Mouse (Mus musculus): Measurements from ENCODE around the gene Rad51ap1. TPM values are rescaled to one million over a fixed set of nuclear protein-coding genes. Genes with fewer than 3 reads are reported as not detected.

Rad51ap1 gene
- total RNA-seq (2021): 1 to 10 TPM; 3.0 to 3.6 TPM
- long read RNA-seq, experiment 1, partial matches to known transcripts: 0 of 2 reads
- long read RNA-seq, experiment 1, other reads (novel, unspliced or antisense): 1 of 2 reads
- long read RNA-seq, experiment 2, partial matches to known transcripts: 1 of 5 reads
- long read RNA-seq, experiment 2, other reads (novel, unspliced or antisense): 2 of 5 reads

GRCm38 (mm10) chr6:126939487-126940171 is at the start of gene Rad51ap1, which contains the start of gene D6Wsu163e:
TSS of gene Rad51ap1 (minus strand) at chr6:126939587.
TSS of gene D6Wsu163e (plus strand) at chr6:126939962.
- peak; percentile 96 for DNase-seq
- intact Hi-C loops (cut with DNase I; ENCODE audit: low total_unique reads): no loop called here

DNA sequence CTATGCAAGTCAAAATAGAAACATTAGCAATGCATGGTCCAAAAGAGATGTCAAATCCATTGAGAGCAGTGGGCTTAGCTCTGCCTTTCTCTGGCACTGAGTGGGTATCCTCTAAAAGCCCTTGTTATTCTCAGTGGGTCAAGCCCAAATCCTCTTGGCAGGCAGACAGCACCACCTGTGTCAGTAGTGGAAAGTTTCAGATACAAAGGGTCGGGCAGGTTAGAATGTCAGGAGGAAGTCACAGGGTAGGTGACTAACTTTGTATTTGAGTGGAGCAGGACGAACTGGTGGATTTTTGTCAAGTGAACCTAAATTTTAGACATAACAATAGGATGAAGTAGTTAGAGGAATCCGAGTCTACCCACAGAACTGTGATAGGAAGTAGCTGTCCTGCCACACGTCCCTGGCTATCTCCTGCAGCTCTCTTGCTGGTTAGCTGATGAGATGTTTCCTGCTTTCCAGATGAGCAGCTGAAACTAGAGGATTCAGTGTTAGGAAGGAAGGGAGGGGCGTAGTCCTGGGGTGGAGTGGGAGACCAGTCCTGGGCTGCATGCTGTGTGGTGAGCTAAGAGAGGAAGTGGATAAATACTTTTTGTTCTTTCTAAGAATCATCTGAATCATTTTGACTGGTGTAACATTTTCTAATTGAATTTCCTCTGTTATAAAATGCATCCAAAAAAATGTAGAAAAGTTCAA is 42.3 kb upstream of the Rad51ap1 start:
- no peak for DNase-seq
- intact Hi-C loops (cut with DNase I; ENCODE audit: low total_unique reads): no loop called here

- intact Hi-C loops (cut with DNase I; ENCODE audit: low total_unique reads): no loop called here
- DNase-seq: no peak
Observed at GRCm38 (mm10) chr6:126966241-126967026, 27.0 kb upstream of the Rad51ap1 start.

DNA sequence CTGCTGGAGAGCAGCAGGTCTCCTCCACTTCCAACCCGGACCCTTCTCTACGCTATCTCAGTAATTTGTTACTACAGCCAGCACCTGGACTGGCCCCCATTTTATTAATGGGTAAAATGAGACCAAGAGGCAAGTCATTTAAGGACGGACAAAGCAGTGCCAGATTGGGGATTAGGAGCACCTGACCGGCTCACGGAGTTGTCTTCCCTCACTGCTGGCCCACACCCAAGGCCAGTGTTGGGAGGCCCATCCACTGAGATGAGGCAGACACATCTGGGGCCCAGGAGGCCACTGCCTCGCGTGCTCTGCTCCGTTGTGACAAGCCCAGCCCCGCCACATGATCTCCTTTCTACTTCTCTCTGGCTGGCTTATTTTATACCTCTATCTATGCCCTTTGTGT is 24.0 kb upstream of the Rad51ap1 start:
- peak; percentile 55 for DNase-seq
- intact Hi-C loops (cut with DNase I; ENCODE audit: low total_unique reads): no loop called here

DNA sequence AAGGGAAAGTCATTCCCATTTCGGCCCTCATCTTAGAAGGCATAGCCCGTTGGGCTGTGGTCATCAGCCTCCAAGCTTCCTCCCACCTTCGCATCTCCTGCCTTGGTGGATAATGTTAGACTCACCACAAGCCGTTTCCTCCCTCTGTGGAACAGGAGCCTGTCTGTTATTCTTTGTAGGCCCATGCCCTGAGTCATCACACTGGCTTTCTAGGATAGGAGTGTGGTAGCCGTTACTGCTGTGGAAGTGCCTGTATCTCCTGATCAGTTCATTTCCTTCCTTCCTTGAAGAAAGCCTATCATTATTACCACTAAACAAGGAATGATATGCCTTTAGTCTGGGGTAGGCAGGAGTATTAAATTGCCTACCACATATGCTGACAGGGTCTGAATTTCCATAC is 23.3 kb upstream of the Rad51ap1 start:
- no peak for DNase-seq
- intact Hi-C loops (cut with DNase I; ENCODE audit: low total_unique reads): no loop called here

GRCm38 (mm10) chr6:126961371-126962018 is 22.1 kb upstream of the Rad51ap1 start:
- intact Hi-C loops (cut with DNase I; ENCODE audit: low total_unique reads): no loop called here
- no peak for DNase-seq

DNA sequence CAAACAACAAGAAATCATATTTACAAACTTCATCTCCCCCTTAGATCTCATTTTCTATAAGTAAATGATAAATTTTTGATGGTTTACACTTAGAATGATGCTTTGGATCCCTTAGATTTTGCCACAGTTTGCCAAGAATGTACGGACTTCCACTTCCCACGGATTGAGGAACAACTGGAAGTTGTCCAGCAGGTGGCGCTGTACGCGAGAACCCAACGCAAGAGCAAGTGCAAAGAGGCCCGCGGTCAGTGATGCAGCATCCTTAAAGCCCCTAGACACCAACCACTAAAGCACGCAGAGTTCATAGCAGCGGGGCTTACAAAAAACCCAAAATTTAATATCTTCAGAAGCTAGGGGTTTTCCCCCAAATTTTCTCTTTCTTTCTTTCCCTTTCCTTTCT is 16.3 kb upstream of the Rad51ap1 start:
- peak; percentile 78 for DNase-seq
- intact Hi-C loops (cut with DNase I; ENCODE audit: low total_unique reads): loop anchor here (5.0 kb wide), 1 partner anchor 127 kb away; no protein-coding TSS in a partner anchor

DNA sequence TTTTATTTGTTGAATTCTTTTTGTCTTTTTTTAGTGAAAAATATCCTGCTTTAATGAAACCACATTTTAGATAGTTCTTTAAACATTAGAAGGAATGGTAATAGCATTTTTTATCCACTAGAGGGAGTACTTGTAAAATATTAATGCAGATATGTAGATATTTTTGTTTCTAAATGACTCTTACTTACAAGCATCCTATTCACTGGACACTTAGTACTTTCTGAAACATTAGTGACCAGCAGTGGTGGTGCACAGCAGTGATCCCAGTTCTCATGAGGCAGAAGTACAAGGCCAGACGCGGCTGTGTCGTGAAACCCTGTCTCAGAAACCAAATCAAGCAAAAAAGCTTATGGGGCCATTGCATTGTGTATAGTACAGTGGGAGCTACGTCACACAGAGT is 8.9 kb upstream of the Rad51ap1 start:
- no peak for DNase-seq
- intact Hi-C loops (cut with DNase I; ENCODE audit: low total_unique reads): no loop called here

DNA sequence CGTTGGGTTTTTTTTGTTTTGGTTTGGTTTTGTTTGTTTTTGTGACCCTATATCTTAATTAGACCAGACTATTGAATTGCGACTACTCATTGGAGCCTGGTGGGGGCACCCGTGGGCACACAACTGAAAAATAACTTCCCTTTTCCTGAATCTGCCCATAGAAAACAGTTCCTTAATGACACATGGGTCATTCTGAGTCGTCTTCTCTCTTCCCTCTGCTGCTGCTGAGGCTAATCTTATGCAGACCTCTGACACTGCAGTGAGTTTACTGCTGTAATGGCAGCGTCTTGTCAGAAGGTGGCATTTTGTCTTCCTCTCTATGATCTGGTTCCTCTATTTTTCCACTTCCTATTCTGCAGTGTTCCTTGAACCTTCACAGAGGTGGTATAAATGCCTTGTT is 1.1 kb upstream of the Rad51ap1 start:
- intact Hi-C loops (cut with DNase I; ENCODE audit: low total_unique reads): no loop called here
- no peak for DNase-seq

DNA sequence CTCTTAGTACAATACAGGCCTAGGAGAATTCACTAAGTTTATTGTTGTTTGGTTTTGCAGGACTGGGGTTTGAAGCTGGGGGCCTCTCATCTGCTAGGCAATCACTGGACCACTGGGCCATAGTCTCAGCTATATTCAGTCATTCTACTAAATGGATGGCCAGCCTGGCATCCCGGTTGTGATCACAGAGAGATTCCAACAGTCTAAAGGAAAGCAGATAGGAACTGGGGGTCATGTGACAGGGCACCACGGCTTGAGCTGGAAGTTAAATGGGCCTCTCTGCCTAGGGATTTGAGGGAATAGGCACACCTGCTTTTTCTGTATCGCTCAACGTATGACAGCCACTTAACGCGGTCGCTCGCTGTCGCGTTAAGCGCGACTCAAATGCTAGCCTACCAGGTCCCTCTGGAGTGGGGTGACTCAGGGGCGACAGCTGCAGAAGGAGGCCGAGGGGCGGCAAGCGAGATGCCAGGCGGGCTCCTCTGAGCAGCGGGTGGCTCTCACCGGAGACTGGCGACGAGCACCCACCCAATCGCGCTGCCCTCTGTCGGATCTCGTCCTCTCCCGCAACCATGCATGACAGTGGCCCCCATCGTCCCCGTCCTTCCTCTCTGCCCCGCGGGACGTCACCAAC is 417 bp downstream of the Rad51ap1 start:
- intact Hi-C loops (cut with DNase I; ENCODE audit: low total_unique reads): no loop called here
- DNase-seq: no peak

- intact Hi-C loops (cut with DNase I; ENCODE audit: low total_unique reads): no loop called here
- DNase-seq: no peak
Observed at GRCm38 (mm10) chr6:126938047-126938446, 1.3 kb downstream of the Rad51ap1 start.

GRCm38 (mm10) chr6:126932896-126933295 is 6.5 kb downstream of the Rad51ap1 start:
- intact Hi-C loops (cut with DNase I; ENCODE audit: low total_unique reads): no loop called here
- DNase-seq: no peak

GRCm38 (mm10) chr6:126921111-126921881 is 18.1 kb downstream of the Rad51ap1 start, which contains the start of gene Dyrk4:
TSS of gene Dyrk4 (minus strand) at chr6:126921839.
- DNase-seq: peak; percentile 26
- intact Hi-C loops (cut with DNase I; ENCODE audit: low total_unique reads): no loop called here

- intact Hi-C loops (cut with DNase I; ENCODE audit: low total_unique reads): no loop called here
- no peak for DNase-seq
Observed at GRCm38 (mm10) chr6:126914928-126915327, 24.5 kb downstream of the Rad51ap1 start.

DNA sequence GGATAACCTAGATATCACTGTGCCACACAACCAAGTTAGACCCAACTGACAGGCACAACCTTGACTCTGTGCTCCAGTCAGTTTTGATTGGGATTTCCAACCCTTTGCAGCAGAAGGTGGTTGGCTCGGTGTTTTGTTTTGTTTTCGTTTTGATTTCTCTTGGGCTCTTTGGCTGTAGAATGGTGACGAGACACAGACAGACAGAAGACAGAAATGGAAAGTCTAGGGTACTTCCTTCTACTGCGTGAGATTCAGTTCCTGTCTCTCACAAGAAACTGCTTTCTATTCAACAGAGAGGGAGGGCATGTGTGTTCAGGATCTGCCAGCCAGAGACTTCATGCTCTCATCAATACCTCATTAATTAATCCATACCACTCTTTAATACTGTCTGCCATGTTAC is 28.7 kb downstream of the Rad51ap1 start:
- no peak for DNase-seq
- intact Hi-C loops (cut with DNase I; ENCODE audit: low total_unique reads): no loop called here

DNA sequence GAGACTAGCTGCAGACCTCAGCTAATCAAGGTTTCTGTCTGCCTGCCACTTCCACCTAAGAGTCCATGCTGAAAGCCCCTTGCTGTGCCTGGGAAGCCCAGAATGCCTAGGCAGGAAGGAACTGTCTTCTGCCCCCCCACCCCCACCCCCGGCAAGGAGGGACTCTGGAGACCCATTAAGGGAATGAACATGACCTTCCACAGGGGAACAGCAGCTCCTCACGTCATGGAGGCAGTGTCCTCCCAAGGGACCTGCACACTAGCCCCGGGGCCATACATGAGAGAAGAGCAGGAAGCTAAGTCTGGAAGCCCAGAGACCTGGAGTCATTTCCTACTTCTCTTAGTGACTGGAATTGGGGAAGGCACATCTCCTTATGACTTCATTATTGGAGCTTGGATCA is 31.5 kb downstream of the Rad51ap1 start:
- DNase-seq: no peak
- intact Hi-C loops (cut with DNase I; ENCODE audit: low total_unique reads): no loop called here

GRCm38 (mm10) chr6:126907378-126907777 is 32.0 kb downstream of the Rad51ap1 start:
- intact Hi-C loops (cut with DNase I; ENCODE audit: low total_unique reads): no loop called here
- DNase-seq: no peak

- DNase-seq: no peak
- intact Hi-C loops (cut with DNase I; ENCODE audit: low total_unique reads): no loop called here
Observed at GRCm38 (mm10) chr6:126877118-126877517, 62.3 kb downstream of the Rad51ap1 start.

Data from gastrocnemius, postnatal 14 days (tissue).